Mouse (Mus musculus): Measurements from ENCODE around the gene Shc1.

DNA sequence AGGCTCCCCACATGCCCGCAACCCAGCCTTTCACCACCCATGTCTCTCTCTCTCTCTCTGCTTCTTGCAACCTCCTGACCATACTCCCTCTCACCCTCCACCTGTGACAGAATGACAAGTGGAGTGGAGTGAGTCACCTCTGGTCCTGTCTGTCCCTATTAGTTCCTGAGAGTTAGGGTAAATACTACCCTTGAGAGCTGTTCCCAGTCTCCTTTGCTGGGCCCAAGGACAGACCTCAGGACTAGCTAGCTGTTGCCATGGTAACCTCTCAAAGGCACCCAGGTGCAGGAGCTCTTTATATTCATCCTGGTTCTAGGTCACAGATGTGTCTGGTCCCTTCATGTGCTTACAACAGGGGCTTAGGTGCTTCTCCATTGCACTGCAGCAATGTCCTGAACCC lies 33.7 kb downstream of the Shc1 start:
- TF ChIP-seq EP300 (IDR thresholded peaks at IDR 0.05; ENCODE audit: low read depth) (no peak), CTCF (IDR thresholded peaks at IDR 0.05; ENCODE audit: low read depth) (no peak)
